Mouse (Mus musculus): ENCODE results near the gene Trappc4. TPM values are rescaled to one million over a fixed set of nuclear protein-coding genes. Genes with fewer than 3 reads are reported as not detected.
"Not testable (repeated sequence)": the region's sequence is repeated elsewhere in the genome, so short reads cannot be mapped to it uniquely, and the experiment has no call there.

Trappc4 gene
- total RNA-seq (2021): 10 to 100 TPM; 34.9 to 35.1 TPM

- intact Hi-C loops (cut with DNase I): no loop called here
- peak; percentile 87 for DNase-seq (ENCODE audit: low spot score)
Observed at GRCm38 (mm10) chr9:44406906-44407751, at the start of gene Trappc4, which contains the start of gene Rps25. Gene Trappc4, minus strand, starts transcription at chr9:44407600. Gene Rps25, plus strand, starts transcription at chr9:44407139.

DNA sequence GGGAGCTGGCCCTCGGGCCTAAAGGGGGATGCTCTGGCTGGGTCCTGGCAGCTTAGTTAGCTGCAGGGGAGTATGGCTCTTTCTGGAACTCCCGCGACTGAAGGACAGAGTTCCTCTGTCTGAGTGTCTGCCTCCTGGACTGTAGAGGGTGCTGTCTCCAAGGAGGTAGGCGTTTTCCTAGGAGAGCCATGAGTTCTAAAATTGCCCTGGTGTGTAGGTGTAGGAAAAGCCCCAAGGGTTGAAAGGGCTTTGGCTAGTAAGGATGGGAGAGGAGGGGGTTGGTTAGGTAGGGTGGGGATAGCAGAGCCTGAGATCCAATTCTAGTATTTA lies 47.5 kb upstream of the Trappc4 start, which contains the start of gene Upk2:
Gene Upk2, minus strand, starts transcription at position 86 of the 330 bp plus-strand sequence.
- DNase-seq (ENCODE audit: low spot score): no peak
- intact Hi-C loops (cut with DNase I): loop anchor here (1.0 to 2.0 kb wide), 3 partner anchors 18 to 197 kb away; no protein-coding TSS in a partner anchor

GRCm38 (mm10) chr9:44454132-44454890 lies 46.9 kb upstream of the Trappc4 start:
- DNase-seq (ENCODE audit: low spot score): peak; percentile 54
- intact Hi-C loops (cut with DNase I): loop anchor here (1.0 to 2.0 kb wide), 3 partner anchors 18 to 198 kb away; no protein-coding TSS in a partner anchor

DNA sequence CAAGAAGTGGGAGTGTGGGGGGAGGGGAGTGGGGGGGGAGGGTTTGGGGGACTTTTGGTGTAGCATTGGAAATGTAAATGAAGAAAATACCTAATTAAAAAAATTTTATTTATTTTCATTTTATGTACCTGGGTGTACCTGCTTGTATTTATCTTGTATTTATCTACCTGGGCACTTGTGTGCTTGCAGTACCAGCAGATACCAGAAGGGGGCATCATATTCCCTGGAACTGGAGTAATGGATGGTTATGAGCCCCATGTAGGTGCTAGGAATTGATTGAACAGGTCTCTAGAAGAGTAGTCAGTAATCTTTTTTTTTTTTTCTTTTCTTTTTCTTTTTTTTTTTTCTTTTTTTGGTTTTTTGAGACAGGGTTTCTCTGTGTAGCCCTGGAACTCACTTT lies 43.0 kb upstream of the Trappc4 start:
- no peak for DNase-seq (ENCODE audit: low spot score)
- intact Hi-C loops (cut with DNase I): no loop called here

GRCm38 (mm10) chr9:44444402-44445025 lies 37.1 kb upstream of the Trappc4 start:
- intact Hi-C loops (cut with DNase I): loop anchor here (10.0 kb wide), 1 partner anchor 360 kb away; the partner anchor contains the start of gene Ttc36
- DNase-seq (ENCODE audit: low spot score): not testable (repeated sequence)

DNA sequence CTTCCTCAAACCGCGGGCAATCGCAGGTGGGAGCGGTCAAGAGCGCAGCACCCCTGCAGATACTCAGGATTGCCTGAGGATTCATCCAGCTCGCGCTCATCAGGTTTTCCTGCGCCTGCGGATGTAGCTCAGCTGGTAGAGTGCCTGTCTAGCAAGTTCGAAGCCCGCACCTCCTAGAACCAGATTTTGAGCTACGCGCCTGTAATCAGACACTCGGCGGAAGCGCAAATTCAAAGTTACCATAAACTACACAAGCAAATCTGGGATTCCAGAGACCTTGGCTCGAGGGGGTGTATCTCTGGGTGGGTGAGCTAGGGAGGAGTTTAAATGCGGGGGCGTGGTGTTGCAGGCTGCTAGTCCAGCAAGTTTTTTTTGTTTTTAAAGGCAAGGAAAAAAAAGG lies 33.6 kb upstream of the Trappc4 start, which contains the start of gene Foxr1:
Gene Foxr1, minus strand, starts transcription at position 176 of the 400 bp plus-strand sequence.
- DNase-seq (ENCODE audit: low spot score): no peak
- intact Hi-C loops (cut with DNase I): loop anchor here (10.0 kb wide), 1 partner anchor 364 kb away; the partner anchor contains the start of gene Ttc36

DNA sequence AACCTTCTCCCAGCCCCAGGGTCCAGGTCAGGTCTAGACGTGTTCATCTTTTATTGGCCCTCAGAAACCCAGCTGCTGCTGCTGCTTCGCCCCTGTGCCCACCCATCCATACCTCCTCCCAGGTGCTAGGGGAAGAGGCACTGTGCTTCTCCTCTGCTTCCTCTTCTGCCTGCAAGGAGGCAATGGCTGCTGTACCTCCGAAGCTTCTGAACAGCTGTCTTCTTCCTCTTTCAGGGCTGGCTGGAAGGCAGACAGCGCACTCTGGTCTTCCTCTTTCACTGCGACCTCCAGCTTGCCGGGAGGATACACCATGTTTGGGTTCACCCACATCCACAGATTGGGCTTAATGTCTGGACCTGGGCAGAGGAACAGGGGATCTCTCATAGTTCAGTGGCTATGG lies 28.3 kb upstream of the Trappc4 start:
- no peak for DNase-seq (ENCODE audit: low spot score)
- intact Hi-C loops (cut with DNase I): no loop called here

- intact Hi-C loops (cut with DNase I): no loop called here
- no peak for DNase-seq (ENCODE audit: low spot score)
Observed at GRCm38 (mm10) chr9:44432577-44433185, 25.3 kb upstream of the Trappc4 start.

- DNase-seq (ENCODE audit: low spot score): no peak
Observed at GRCm38 (mm10) chr9:44423576-44423975, 16.2 kb upstream of the Trappc4 start.

DNA sequence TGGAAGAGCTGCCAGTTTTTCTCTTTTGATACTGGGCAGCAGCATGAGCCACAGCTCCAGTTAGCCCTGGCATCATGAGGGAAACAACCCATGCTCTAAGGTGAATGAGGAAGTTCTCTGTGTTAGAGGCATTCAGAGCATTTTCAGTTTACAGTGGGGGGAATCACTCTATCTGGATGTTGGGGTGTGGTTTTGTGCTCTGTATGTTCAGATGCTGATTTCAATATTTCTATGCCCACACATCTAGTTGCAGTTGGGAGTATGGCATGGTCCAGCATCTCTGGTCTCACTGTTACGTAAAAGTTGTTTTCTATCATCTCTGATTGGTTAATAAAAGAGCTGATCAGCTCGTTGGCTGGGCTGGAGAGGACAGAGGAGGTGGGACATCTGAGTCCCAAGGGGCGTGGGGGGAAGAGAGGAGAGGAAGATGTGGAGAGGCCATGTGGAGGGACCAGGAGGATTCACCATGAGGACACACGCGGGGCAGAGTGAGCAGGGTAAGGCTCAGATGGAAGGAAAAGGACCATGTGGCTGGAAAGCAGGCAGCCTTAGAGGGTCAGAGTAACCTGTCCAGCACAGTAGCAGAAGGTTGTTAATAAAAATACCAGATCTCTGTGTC lies 13.0 kb upstream of the Trappc4 start:
- DNase-seq (ENCODE audit: low spot score): no peak
- intact Hi-C loops (cut with DNase I): no loop called here

More at GRCm38 (mm10) chr9:44423576-44423975, 16.2 kb upstream of the Trappc4 start:
- intact Hi-C loops (cut with DNase I): no loop called here

GRCm38 (mm10) chr9:44419730-44420129 lies 12.3 kb upstream of the Trappc4 start:
- intact Hi-C loops (cut with DNase I); DNase-seq (ENCODE audit: low spot score): not testable (repeated sequence)

- no peak for DNase-seq (ENCODE audit: low spot score)
- intact Hi-C loops (cut with DNase I): no loop called here
Observed at GRCm38 (mm10) chr9:44418519-44419385, 11.4 kb upstream of the Trappc4 start, which contains the start of gene Ccdc84. Gene Ccdc84, minus strand, starts transcription at chr9:44418569.

GRCm38 (mm10) chr9:44417892-44418363 lies 10.5 kb upstream of the Trappc4 start:
- intact Hi-C loops (cut with DNase I): no loop called here
- peak; percentile 89 for DNase-seq (ENCODE audit: low spot score)

GRCm38 (mm10) chr9:44417156-44417891 lies 9.9 kb upstream of the Trappc4 start:
- intact Hi-C loops (cut with DNase I): no loop called here
- DNase-seq (ENCODE audit: low spot score): no peak

GRCm38 (mm10) chr9:44412781-44413180 lies 5.4 kb upstream of the Trappc4 start:
- intact Hi-C loops (cut with DNase I): no loop called here
- DNase-seq (ENCODE audit: low spot score): no peak

DNA sequence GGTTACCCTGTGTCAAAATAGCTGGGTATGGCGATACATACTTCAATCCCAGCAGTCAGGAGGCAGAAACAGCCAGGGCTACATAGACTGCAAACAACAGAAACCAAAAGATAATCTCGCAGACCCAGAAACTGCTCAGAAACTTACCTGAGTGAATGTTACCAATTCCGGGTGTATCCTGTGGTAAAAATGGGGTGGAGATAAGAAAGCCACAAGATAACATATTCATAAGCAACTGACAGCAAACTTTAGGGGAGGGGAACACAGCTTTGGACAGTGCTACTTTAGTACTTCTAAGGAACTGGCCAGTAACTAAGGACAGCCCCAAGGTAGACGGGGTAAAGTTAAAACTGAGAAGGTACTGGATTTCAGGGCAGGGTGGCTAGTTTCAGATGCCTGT lies 4.9 kb upstream of the Trappc4 start:
- intact Hi-C loops (cut with DNase I): no loop called here
- no peak for DNase-seq (ENCODE audit: low spot score)

- intact Hi-C loops (cut with DNase I): no loop called here
- DNase-seq (ENCODE audit: low spot score): no peak
Observed at GRCm38 (mm10) chr9:44411601-44412130, 4.3 kb upstream of the Trappc4 start.
